Mouse (Mus musculus): ENCODE measurements at regions not wholly inside any gene's neighbourhood (a gene's known extent, or its start where the extent isn't known, plus 50 kb on each side); places are given as distances from the start of the nearest gene placed in this dataset.

DNA sequence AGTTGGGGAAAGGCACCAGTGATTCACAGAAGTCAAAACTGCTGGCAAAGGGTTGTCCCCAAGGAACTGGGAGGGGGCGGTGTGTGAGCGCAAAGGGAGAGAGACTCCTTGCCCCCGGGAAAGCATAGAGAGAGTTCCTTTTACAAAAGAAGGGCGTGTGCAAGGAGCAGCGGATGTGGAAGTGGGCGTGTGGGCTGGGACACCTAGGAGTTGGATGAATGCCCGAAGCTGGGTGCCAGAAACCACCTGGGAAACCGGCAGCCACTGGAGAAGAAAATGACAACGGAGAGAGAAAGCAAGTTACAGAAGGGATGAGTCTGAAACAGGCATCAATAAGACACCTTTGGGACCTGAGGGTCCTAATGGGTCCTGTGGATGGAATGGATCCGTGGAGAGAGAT lies 133.8 kb upstream of the Hmga2 start:
- H3K36me3 ChIP-seq (ENCODE audit: control insufficient read depth, insufficient read depth, low read length, poor library complexity, severe bottlenecking), result no peaks in the 10 kb centered on the region
- no peak overlapping the region for H3K9ac ChIP-seq (ENCODE audit: insufficient read depth, low read depth, low read length, poor library complexity, severe bottlenecking)
- H3K4me1 ChIP-seq (ENCODE audit: control insufficient read depth in 2 of 2, insufficient read depth in 2 of 2, low read length in 2 of 2, poor library complexity in 1 of 2), result peaks cover 0 to 10% of the 10 kb centered on the region in 2 experiments; a peak in 2 of 4 replicates
- no peak for TF ChIP-seq ZC3H11A (IDR thresholded peaks at IDR 0.05; ENCODE audit: borderline replicate concordance, low read depth, low read length)
- no peak for TF ChIP-seq MAFK (IDR thresholded peaks at IDR 0.05; ENCODE audit: insufficient read depth, low read depth, low read length)
- TF ChIP-seq ZNF384 (IDR thresholded peaks at IDR 0.05; ENCODE audit: low read depth, low read length), result no peak
- no peak for TF ChIP-seq CHD2 (IDR thresholded peaks at IDR 0.05; ENCODE audit: low read depth, low read length)
- H3K4me3 ChIP-seq (ENCODE audit: insufficient read depth in 1 of 2, low read depth in 1 of 2, low read length in 2 of 2, poor library complexity in 1 of 2, severe bottlenecking in 1 of 2), result peak overlapping the region; percentile 42 to 52
- DNase-seq (ENCODE audit: low read depth, low spot score), result peak; percentile 52
- in situ Hi-C loops (cut with MboI; ENCODE audit: low sequenced_read_pairs in 2 of 2, unreplicated experiment in 2 of 2), result no loop called here
- no peaks in the 10 kb centered on the region for H3K9me3 ChIP-seq (ENCODE audit: control insufficient read depth, insufficient read depth, low read depth, low read length)
- H3K27ac ChIP-seq (ENCODE audit: insufficient read depth, low read depth, low read length, poor library complexity, severe bottlenecking), result no peak overlapping the region

DNA sequence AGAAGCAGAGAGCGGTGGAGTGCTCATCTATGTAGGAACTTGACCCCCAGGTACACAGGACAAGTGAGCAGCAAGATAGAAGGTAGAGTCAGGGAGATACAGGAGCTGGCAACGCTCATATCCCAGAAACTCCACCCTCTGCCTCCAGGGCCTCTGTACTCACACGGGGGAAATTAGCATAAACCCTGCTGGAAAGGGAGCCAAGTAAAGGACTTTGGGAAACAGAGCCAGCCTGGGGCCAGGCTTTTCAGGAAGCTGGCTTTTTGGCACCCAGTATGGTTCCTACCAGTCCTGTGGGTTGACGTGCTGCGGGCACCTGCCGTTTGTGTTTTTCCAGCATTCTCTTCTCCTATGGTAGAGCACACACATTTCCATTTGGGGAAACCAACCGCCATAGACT lies 128.2 kb upstream of the Hmga2 start:
- TF ChIP-seq MAFK (IDR thresholded peaks at IDR 0.05; ENCODE audit: insufficient read depth, low read depth, low read length), result no peak
- TF ChIP-seq ZNF384 (IDR thresholded peaks at IDR 0.05; ENCODE audit: low read depth, low read length), result no peak
- TF ChIP-seq HCFC1 (IDR thresholded peaks at IDR 0.05; ENCODE audit: borderline replicate concordance, insufficient read depth, low read length), result no peak
- TF ChIP-seq ZC3H11A (IDR thresholded peaks at IDR 0.05; ENCODE audit: borderline replicate concordance, low read depth, low read length), result no peak
- no peak for TF ChIP-seq CHD2 (IDR thresholded peaks at IDR 0.05; ENCODE audit: low read depth, low read length)
- H3K36me3 ChIP-seq (ENCODE audit: control insufficient read depth, insufficient read depth, low read length, poor library complexity, severe bottlenecking), result no peaks in the 10 kb centered on the region
- H3K27ac ChIP-seq (ENCODE audit: insufficient read depth, low read depth, low read length, poor library complexity, severe bottlenecking), result no peak overlapping the region
- in situ Hi-C loops (cut with MboI; ENCODE audit: low sequenced_read_pairs in 2 of 2, unreplicated experiment in 2 of 2), result no loop called here
- no peak overlapping the region for H3K9ac ChIP-seq (ENCODE audit: insufficient read depth, low read depth, low read length, poor library complexity, severe bottlenecking)
- H3K4me1 ChIP-seq (ENCODE audit: control insufficient read depth in 2 of 2, insufficient read depth in 2 of 2, low read length in 2 of 2, poor library complexity in 1 of 2), result peaks cover 0 to 3% of the 10 kb centered on the region in 2 experiments; a peak in 2 of 4 replicates
- no peak overlapping the region for H3K4me3 ChIP-seq (ENCODE audit: insufficient read depth in 1 of 2, low read depth in 1 of 2, low read length in 2 of 2, poor library complexity in 1 of 2, severe bottlenecking in 1 of 2)
- no peaks in the 10 kb centered on the region for H3K9me3 ChIP-seq (ENCODE audit: control insufficient read depth, insufficient read depth, low read depth, low read length)
- peak; percentile 41 for DNase-seq (ENCODE audit: low read depth, low spot score)

DNA sequence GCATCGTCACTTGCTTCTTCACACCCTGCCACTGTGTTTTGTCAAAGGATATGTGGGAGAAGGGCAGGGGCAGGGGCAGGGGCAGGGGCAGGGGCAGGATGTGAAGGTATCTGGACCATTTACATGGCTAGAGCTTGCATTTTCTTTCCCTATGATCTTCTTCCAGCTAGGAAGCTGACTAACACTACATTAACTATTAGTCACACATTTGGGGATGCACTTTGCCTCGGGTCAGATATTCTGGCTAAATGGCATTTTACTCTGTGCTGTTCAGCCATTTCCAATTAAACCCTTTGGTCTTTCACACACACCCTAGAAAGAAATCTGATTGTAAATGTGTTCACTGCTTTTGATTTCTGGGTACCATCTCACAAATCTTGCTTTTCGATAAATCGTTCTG lies 126.9 kb upstream of the Hmga2 start:
- TF ChIP-seq MAFK (IDR thresholded peaks at IDR 0.05; ENCODE audit: insufficient read depth, low read depth, low read length), result no peak
- TF ChIP-seq ZNF384 (IDR thresholded peaks at IDR 0.05; ENCODE audit: low read depth, low read length), result no peak
- no peak for TF ChIP-seq HCFC1 (IDR thresholded peaks at IDR 0.05; ENCODE audit: borderline replicate concordance, insufficient read depth, low read length)
- no peak for TF ChIP-seq CHD2 (IDR thresholded peaks at IDR 0.05; ENCODE audit: low read depth, low read length)
- no peak for TF ChIP-seq ZC3H11A (IDR thresholded peaks at IDR 0.05; ENCODE audit: borderline replicate concordance, low read depth, low read length)
- no peaks in the 10 kb centered on the region for H3K9me3 ChIP-seq (ENCODE audit: control insufficient read depth, insufficient read depth, low read depth, low read length)
- in situ Hi-C loops (cut with MboI; ENCODE audit: low sequenced_read_pairs in 2 of 2, unreplicated experiment in 2 of 2), result no loop called here
- no peak overlapping the region for H3K9ac ChIP-seq (ENCODE audit: insufficient read depth, low read depth, low read length, poor library complexity, severe bottlenecking)
- no peaks in the 10 kb centered on the region for H3K36me3 ChIP-seq (ENCODE audit: control insufficient read depth, insufficient read depth, low read length, poor library complexity, severe bottlenecking)
- no peaks in the 10 kb centered on the region; a peak in 1 of 4 replicates for H3K4me1 ChIP-seq (ENCODE audit: control insufficient read depth in 2 of 2, insufficient read depth in 2 of 2, low read length in 2 of 2, poor library complexity in 1 of 2)
- H3K4me3 ChIP-seq (ENCODE audit: insufficient read depth in 1 of 2, low read depth in 1 of 2, low read length in 2 of 2, poor library complexity in 1 of 2, severe bottlenecking in 1 of 2), result no peak overlapping the region
- DNase-seq (ENCODE audit: low read depth, low spot score), result no peak
- H3K27ac ChIP-seq (ENCODE audit: insufficient read depth, low read depth, low read length, poor library complexity, severe bottlenecking), result no peak overlapping the region

DNA sequence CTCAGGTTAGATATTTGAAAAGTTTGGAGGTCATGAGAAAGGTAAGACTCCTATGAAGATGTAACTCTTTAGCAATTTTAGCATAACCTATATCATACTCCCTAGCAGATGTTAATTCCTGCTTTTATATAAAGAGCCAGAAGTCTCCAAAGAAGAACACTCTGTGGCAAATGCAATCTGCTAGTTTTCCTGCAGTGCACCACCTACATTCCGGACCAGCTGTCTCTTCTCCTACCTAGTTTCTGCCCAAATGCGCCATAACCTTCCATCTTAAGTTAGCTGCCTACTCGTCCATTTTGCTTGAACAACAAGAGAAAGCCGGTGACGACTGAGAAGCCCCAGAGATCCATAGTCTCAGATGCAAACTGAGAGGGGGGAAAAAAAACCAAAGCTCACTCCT lies 124.5 kb upstream of the Hmga2 start:
- no peak overlapping the region for H3K4me3 ChIP-seq (ENCODE audit: insufficient read depth in 1 of 2, low read depth in 1 of 2, low read length in 2 of 2, poor library complexity in 1 of 2, severe bottlenecking in 1 of 2)
- no peak overlapping the region for H3K9ac ChIP-seq (ENCODE audit: insufficient read depth, low read depth, low read length, poor library complexity, severe bottlenecking)
- no peaks in the 10 kb centered on the region; a peak in 1 of 4 replicates for H3K4me1 ChIP-seq (ENCODE audit: control insufficient read depth in 2 of 2, insufficient read depth in 2 of 2, low read length in 2 of 2, poor library complexity in 1 of 2)
- H3K27ac ChIP-seq (ENCODE audit: insufficient read depth, low read depth, low read length, poor library complexity, severe bottlenecking), result no peak overlapping the region
- no peaks in the 10 kb centered on the region for H3K36me3 ChIP-seq (ENCODE audit: control insufficient read depth, insufficient read depth, low read length, poor library complexity, severe bottlenecking)
- in situ Hi-C loops (cut with MboI; ENCODE audit: low sequenced_read_pairs in 2 of 2, unreplicated experiment in 2 of 2), result no loop called here
- DNase-seq (ENCODE audit: low read depth, low spot score), result no peak
- H3K9me3 ChIP-seq (ENCODE audit: control insufficient read depth, insufficient read depth, low read depth, low read length), result no peaks in the 10 kb centered on the region
- TF ChIP-seq CHD2 (IDR thresholded peaks at IDR 0.05; ENCODE audit: low read depth, low read length) (no peak), HCFC1 (IDR thresholded peaks at IDR 0.05; ENCODE audit: borderline replicate concordance, insufficient read depth, low read length) (no peak), MAFK (IDR thresholded peaks at IDR 0.05; ENCODE audit: insufficient read depth, low read depth, low read length) (no peak), ZC3H11A (IDR thresholded peaks at IDR 0.05; ENCODE audit: borderline replicate concordance, low read depth, low read length) (no peak), ZNF384 (IDR thresholded peaks at IDR 0.05; ENCODE audit: low read depth, low read length) (no peak)

DNA sequence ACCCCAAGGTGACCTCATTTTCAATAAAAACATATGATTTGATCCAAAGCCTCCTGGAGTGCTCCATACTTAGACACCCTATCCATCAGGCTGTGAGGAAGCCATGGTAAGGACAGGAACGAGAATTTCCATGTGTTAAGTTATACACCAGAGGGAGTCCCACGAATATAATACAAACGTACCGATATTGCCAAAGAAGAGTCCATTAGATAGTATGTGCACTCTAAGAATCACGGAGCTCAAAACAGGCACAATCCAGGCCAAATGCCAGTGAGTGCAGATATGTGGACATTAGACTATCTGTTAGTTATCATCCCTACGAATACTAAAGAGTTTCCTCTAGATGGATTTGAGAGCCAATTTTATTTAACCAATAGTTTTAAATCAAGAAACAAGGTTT lies 123.3 kb upstream of the Hmga2 start:
- no peak for TF ChIP-seq ZNF384 (IDR thresholded peaks at IDR 0.05; ENCODE audit: low read depth, low read length)
- no peak for TF ChIP-seq CHD2 (IDR thresholded peaks at IDR 0.05; ENCODE audit: low read depth, low read length)
- TF ChIP-seq HCFC1 (IDR thresholded peaks at IDR 0.05; ENCODE audit: borderline replicate concordance, insufficient read depth, low read length), result no peak
- TF ChIP-seq ZC3H11A (IDR thresholded peaks at IDR 0.05; ENCODE audit: borderline replicate concordance, low read depth, low read length), result no peak
- no peak for TF ChIP-seq MAFK (IDR thresholded peaks at IDR 0.05; ENCODE audit: insufficient read depth, low read depth, low read length)
- peaks cover 0 to 1% of the 10 kb centered on the region in 2 experiments; a peak in 2 of 4 replicates for H3K4me1 ChIP-seq (ENCODE audit: control insufficient read depth in 2 of 2, insufficient read depth in 2 of 2, low read length in 2 of 2, poor library complexity in 1 of 2)
- no peaks in the 10 kb centered on the region for H3K9me3 ChIP-seq (ENCODE audit: control insufficient read depth, insufficient read depth, low read depth, low read length)
- DNase-seq (ENCODE audit: low read depth, low spot score), result no peak
- H3K4me3 ChIP-seq (ENCODE audit: insufficient read depth in 1 of 2, low read depth in 1 of 2, low read length in 2 of 2, poor library complexity in 1 of 2, severe bottlenecking in 1 of 2), result no peak overlapping the region
- H3K36me3 ChIP-seq (ENCODE audit: control insufficient read depth, insufficient read depth, low read length, poor library complexity, severe bottlenecking), result no peaks in the 10 kb centered on the region
- no peak overlapping the region for H3K9ac ChIP-seq (ENCODE audit: insufficient read depth, low read depth, low read length, poor library complexity, severe bottlenecking)
- in situ Hi-C loops (cut with MboI; ENCODE audit: low sequenced_read_pairs in 2 of 2, unreplicated experiment in 2 of 2), result no loop called here
- no peak overlapping the region for H3K27ac ChIP-seq (ENCODE audit: insufficient read depth, low read depth, low read length, poor library complexity, severe bottlenecking)

All from ES-E14 (cell line).